Mouse (Mus musculus) limb, embryonic 15.5 days (tissue): ENCODE data around the gene Ahdc1. TPM values are rescaled to one million over a fixed set of nuclear protein-coding genes. Genes with fewer than 3 reads are reported as not detected.
A peak's percentile ranks its signal among the peaks of the same experiment; 100 is the strongest.

ENCODE experiments used
- ATAC-seq: fragments of 200-750 bp; cut with Nextera tagmentation; 2 replicates; pipeline ENCODE4 v1.8.0; 2017; ENCODE audit warnings: low read depth, moderate TSS enrichment; ENCODE audit not compliant: insufficient number of reproducible peaks, low FRiP score, low TSS enrichment
- H3K27ac ChIP-seq: fragments of 300-500 bp; sonication (generic); 2 replicates; pipeline ENCODE4 v1.5.1; 2015; ENCODE audit warnings: moderate library complexity, mild to moderate bottlenecking, inconsistent platforms
- H3K27me3 ChIP-seq: fragments of 300-500 bp; sonication (generic); 2 replicates; pipeline ENCODE4 v1.6.1; 2015; ENCODE audit warnings: inconsistent platforms
- H3K36me3 ChIP-seq: fragments of 300-500 bp; sonication (generic); 2 replicates; pipeline ENCODE4 v1.6.1; 2015; ENCODE audit warnings: inconsistent platforms
- H3K4me1 ChIP-seq: fragments of 300-500 bp; sonication (generic); 2 replicates; pipeline ENCODE4 v1.6.1; 2015; ENCODE audit warnings: inconsistent platforms
- H3K4me2 ChIP-seq: fragments of 300-500 bp; sonication (generic); 2 replicates; pipeline ENCODE4 v1.6.1; 2015; ENCODE audit warnings: mild to moderate bottlenecking, inconsistent platforms
- H3K4me3 ChIP-seq: fragments of 300-500 bp; sonication (generic); 2 replicates; pipeline ENCODE4 v1.5.1; 2015; ENCODE audit warnings: mild to moderate bottlenecking, inconsistent platforms
- H3K9ac ChIP-seq: fragments of 300-500 bp; sonication (generic); 2 replicates; pipeline ENCODE4 v1.6.1; 2015; ENCODE audit warnings: inconsistent platforms
- H3K9me3 ChIP-seq: fragments of 300-500 bp; sonication (generic); 2 replicates; pipeline ENCODE4 v1.6.1; 2016; ENCODE audit warnings: inconsistent platforms
- WGBS: fragments of 180-500 bp; shearing (Covaris S2); methylation state at CpG from one replicate; pipeline ENCODE4 v1.1.7; 2015; 5-methylcytosine and 5-hydroxymethylcytosine counted together
- polyA plus RNA-seq: library from polyadenylated mRNA; unstranded; fragments of >200 nt; fragmentation: Nextera tagmentation; extraction: Ambion mirVana; gene quantifications from 2 replicates; pipeline ENCODE4 v1.2.1, GENCODE M21; 2015

Gene Ahdc1
- polyA plus RNA-seq, 1 experiment from 2014 or later, result 13.2 TPM

- H3K4me2 ChIP-seq, result peak overlapping the region; percentile 49
- H3K9me3 ChIP-seq, result no peaks in the 10 kb centered on the region
- H3K9ac ChIP-seq, result no peak overlapping the region
- peak overlapping the region; percentile 98 for H3K27ac ChIP-seq
- H3K4me3 ChIP-seq, result no peak overlapping the region
- H3K27me3 ChIP-seq, result no peaks in the 10 kb centered on the region
- peaks cover 65% of the 10 kb centered on the region for H3K4me1 ChIP-seq
- ATAC-seq, result peak; percentile 1; the same call in 1 of the 2 replicates
- 31% methylated on average over 3 of the region's 3 CpGs for WGBS
- no peaks in the 10 kb centered on the region for H3K36me3 ChIP-seq
These were observed 105.9 kb downstream of the Ahdc1 start for GRCm38 (mm10) chr4:133116756-133117470.

- H3K27me3 ChIP-seq, result no peaks in the 10 kb centered on the region
- H3K27ac ChIP-seq, result peak overlapping the region; percentile 98
- no peaks in the 10 kb centered on the region for H3K36me3 ChIP-seq
- 3% methylated on average over 18 of the region's 18 CpGs for WGBS
- H3K4me1 ChIP-seq, result peaks cover 63% of the 10 kb centered on the region
- H3K4me3 ChIP-seq, result peak overlapping the region; percentile 21
- peak overlapping the region; percentile 49 for H3K4me2 ChIP-seq
- peak; percentile 83 for ATAC-seq
- no peak overlapping the region for H3K9ac ChIP-seq
- H3K9me3 ChIP-seq, result no peaks in the 10 kb centered on the region
These were observed 106.7 kb downstream of the Ahdc1 start for GRCm38 (mm10) chr4:133117556-133118411.

GRCm38 (mm10) chr4:133118775-133119375 is 107.8 kb downstream of the Ahdc1 start:
- 85% methylated on average over 6 of the region's 6 CpGs for WGBS
- H3K4me2 ChIP-seq, result no peak overlapping the region
- H3K36me3 ChIP-seq, result no peaks in the 10 kb centered on the region
- no peak overlapping the region for H3K9ac ChIP-seq
- no peaks in the 10 kb centered on the region for H3K27me3 ChIP-seq
- H3K4me1 ChIP-seq, result peaks cover 53% of the 10 kb centered on the region
- H3K4me3 ChIP-seq, result no peak overlapping the region
- peak overlapping the region; percentile 75 for H3K27ac ChIP-seq
- no peak for ATAC-seq
- no peaks in the 10 kb centered on the region for H3K9me3 ChIP-seq

- Histone ChIP-seq H3K9ac (no peak overlapping the region), H3K4me1 (peaks cover 53% of the 10 kb centered on the region), H3K4me2 (no peak overlapping the region), H3K36me3 (no peaks in the 10 kb centered on the region), H3K27ac (peak overlapping the region; percentile 75), H3K27me3 (no peaks in the 10 kb centered on the region), H3K9me3 (no peaks in the 10 kb centered on the region), H3K4me3 (no peak overlapping the region)
- no peak for ATAC-seq
- 88% methylated on average over 6 of the region's 6 CpGs for WGBS
These were observed 108.5 kb downstream of the Ahdc1 start for GRCm38 (mm10) chr4:133119579-133119978.

- H3K4me3 ChIP-seq, result no peak overlapping the region
- H3K4me2 ChIP-seq, result 0 out of 2 replicates have a peak overlapping the region, but pooled peaks have one; percentile 12
- 12% methylated on average over 11 of the region's 11 CpGs for whole genome bisulfite sequencing
- no peak for ATAC-seq
- H3K9me3 ChIP-seq, result no peaks in the 10 kb centered on the region
- H3K27me3 ChIP-seq, result no peaks in the 10 kb centered on the region
- peaks cover 51% of the 10 kb centered on the region for H3K4me1 ChIP-seq
- no peaks in the 10 kb centered on the region for H3K36me3 ChIP-seq
- H3K27ac ChIP-seq, result peak overlapping the region; percentile 74
- H3K9ac ChIP-seq, result no peak overlapping the region
These were observed 109.8 kb downstream of the Ahdc1 start for GRCm38 (mm10) chr4:133120833-133121321.

- Histone ChIP-seq H3K4me1 (peaks cover 46% of the 10 kb centered on the region), H3K9me3 (no peaks in the 10 kb centered on the region), H3K4me3 (no peak overlapping the region), H3K27me3 (no peaks in the 10 kb centered on the region), H3K36me3 (no peaks in the 10 kb centered on the region), H3K4me2 (no peak overlapping the region), H3K9ac (no peak overlapping the region), H3K27ac (peak overlapping the region; percentile 50; the same call in 1 of the 2 replicates)
- WGBS, result 73% methylated on average over 1 of the region's 1 CpGs
- ATAC-seq, result no peak
These were observed 110.4 kb downstream of the Ahdc1 start for GRCm38 (mm10) chr4:133121416-133121815.

GRCm38 (mm10) chr4:133121974-133122637 is 111.0 kb downstream of the Ahdc1 start:
- H3K4me2 ChIP-seq, result no peak overlapping the region
- H3K27me3 ChIP-seq, result no peaks in the 10 kb centered on the region
- no peak overlapping the region for H3K4me3 ChIP-seq
- no peak overlapping the region for H3K27ac ChIP-seq
- no peaks in the 10 kb centered on the region for H3K36me3 ChIP-seq
- H3K9me3 ChIP-seq, result no peaks in the 10 kb centered on the region
- no peak for ATAC-seq
- H3K4me1 ChIP-seq, result peaks cover 39% of the 10 kb centered on the region
- 33% methylated on average over 5 of the region's 5 CpGs for WGBS
- no peak overlapping the region for H3K9ac ChIP-seq

- Histone ChIP-seq H3K4me2 (no peak overlapping the region), H3K27ac (no peak overlapping the region), H3K9me3 (no peaks in the 10 kb centered on the region), H3K27me3 (no peaks in the 10 kb centered on the region), H3K9ac (no peak overlapping the region), H3K4me1 (peaks cover 14% of the 10 kb centered on the region), H3K36me3 (no peaks in the 10 kb centered on the region), H3K4me3 (no peak overlapping the region)
- WGBS, result 66% methylated on average over 3 of the region's 3 CpGs
- ATAC-seq, result no peak
These were observed 116.0 kb downstream of the Ahdc1 start for GRCm38 (mm10) chr4:133127079-133127478.

Other genes with a start within 250 kb of the Ahdc1 start
- 97.9 and 105 TPM in 2 replicates for gene Rpa2, start 242.9 kb upstream of the Ahdc1 start, polyA plus RNA-seq
- 1.3 and 1.8 TPM in 2 replicates for gene Themis2, start 214.9 kb upstream of the Ahdc1 start, polyA plus RNA-seq
- 40.2 and 51.9 TPM in 2 replicates for gene Ppp1r8, start 168.1 kb upstream of the Ahdc1 start, polyA plus RNA-seq
- gene Stx12, start 126.8 kb upstream of the Ahdc1 start, polyA plus RNA-seq, result 61.6 and 63.4 TPM in 2 replicates
- 43.9 and 47.4 TPM in 2 replicates for gene Fam76a, start 88.7 kb upstream of the Ahdc1 start, polyA plus RNA-seq
- 0.36 and 0.41 TPM in 2 replicates for gene Fgr, start 37.2 kb upstream of the Ahdc1 start, polyA plus RNA-seq
- gene Wasf2, start 119.2 kb downstream of the Ahdc1 start, polyA plus RNA-seq, result 117 and 129 TPM in 2 replicates
- 3.6 and 5.2 TPM in 2 replicates for gene Cd164l2, start 200.9 kb downstream of the Ahdc1 start, polyA plus RNA-seq
- gene Gpr3, start 201.3 kb downstream of the Ahdc1 start, polyA plus RNA-seq, result not detected in 2 replicates
- gene Map3k6, start 229.6 kb downstream of the Ahdc1 start, polyA plus RNA-seq, result 21.3 and 21.4 TPM in 2 replicates